Mouse (Mus musculus) lung, postnatal 0 days (tissue): Measurements from ENCODE around the gene Nek5.

Source experiments
- CTCF ChIP-seq: IDR thresholded peaks from 2 replicates; pipeline ENCODE4 v1.5.1; 2016; ENCODE audit warnings: antibody characterized with exemption, mild to moderate bottlenecking
- EP300 ChIP-seq: IDR thresholded peaks from 2 replicates; pipeline ENCODE4 v1.6.1; 2016; ENCODE audit warnings: antibody characterized with exemption, mild to moderate bottlenecking, control low read depth

DNA sequence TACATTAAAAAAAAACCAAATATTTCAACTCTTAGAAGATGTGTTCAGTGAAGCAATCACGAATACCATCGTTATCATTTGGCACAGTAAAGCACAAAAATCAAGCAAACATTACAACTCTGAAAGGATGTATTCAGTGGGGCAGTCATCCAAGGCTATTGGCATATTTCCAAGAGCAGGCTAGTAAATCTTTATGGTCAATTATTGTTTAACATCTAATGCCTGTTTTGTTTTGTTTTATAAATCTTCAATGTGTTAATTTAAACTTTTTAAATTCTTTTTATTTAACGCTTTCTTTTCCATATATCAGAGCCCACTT, 25.5 kb upstream of the Nek5 start:
- TF ChIP-seq CTCF (no peak), EP300 (no peak)
